Mouse (Mus musculus) heart, postnatal 0 days (tissue): ENCODE data around the gene Reep1. TPM values are rescaled to one million over a fixed set of nuclear protein-coding genes. Genes with fewer than 3 reads are reported as not detected.

Source experiments
- ATAC-seq: fragments of 200-750 bp; cut with Nextera tagmentation; 2 replicates; pipeline ENCODE4 v1.8.0; 2017; ENCODE audit warnings: low read depth, moderate number of reproducible peaks, moderate library complexity; ENCODE audit not compliant: insufficient read depth
- DNase-seq: peaks from one replicate; pipeline ENCODE4 v3.0.0-alpha.2; 2016; ENCODE audit warnings: low spot score
- H3K27ac ChIP-seq: fragments of 300-500 bp; sonication (generic); 2 replicates; pipeline ENCODE4 v1.5.1; 2014; ENCODE audit warnings: low read depth, mild to moderate bottlenecking
- H3K27me3 ChIP-seq: fragments of 300-500 bp; sonication (generic); 2 replicates; pipeline ENCODE4 v1.6.1; 2014; ENCODE audit warnings: low read length, mixed read lengths; ENCODE audit not compliant: control insufficient read depth, insufficient read depth
- H3K36me3 ChIP-seq: fragments of 300-500 bp; sonication (generic); replicated peaks from 2 replicates; pipeline ENCODE4 v1.6.1; 2014; ENCODE audit warnings: low read length, mixed read lengths; ENCODE audit not compliant: control insufficient read depth, insufficient read depth
- H3K4me1 ChIP-seq: fragments of 300-500 bp; sonication (generic); 2 replicates; pipeline ENCODE4 v1.6.1; 2014; ENCODE audit warnings: antibody characterized with exemption; ENCODE audit not compliant: control insufficient read depth, insufficient read depth
- H3K4me2 ChIP-seq: fragments of 300-500 bp; sonication (generic); 2 replicates; pipeline ENCODE4 v1.6.1; 2014; ENCODE audit warnings: low read depth, mild to moderate bottlenecking, low read length, moderate library complexity
- H3K4me3 ChIP-seq: fragments of 300-500 bp; sonication (generic); 2 replicates; pipeline ENCODE4 v1.5.1; 2014; ENCODE audit warnings: low read depth, low read length
- H3K9ac ChIP-seq: fragments of 300-500 bp; sonication (generic); replicated peaks from 2 replicates; pipeline ENCODE4 v1.6.1; 2014; ENCODE audit warnings: low read depth, low read length, mixed read lengths
- H3K9me3 ChIP-seq: fragments of 300-500 bp; sonication (generic); replicated peaks from 2 replicates; pipeline ENCODE4 v1.6.1; 2016; ENCODE audit warnings: low read length; ENCODE audit not compliant: control insufficient read depth
- CTCF ChIP-seq: IDR thresholded peaks from 2 replicates; pipeline ENCODE4 v1.5.1; 2016; ENCODE audit warnings: antibody characterized with exemption, control low read depth, low read depth
- EP300 ChIP-seq: IDR thresholded peaks from 2 replicates; pipeline ENCODE4 v1.6.1; 2016; ENCODE audit warnings: antibody characterized with exemption, low read depth
- WGBS: fragments of 180-500 bp; shearing (Covaris S2); extraction: QIAGEN DNeasy Blood & Tissue Kit; methylation state at CpG from one replicate; pipeline ENCODE4 v1.1.7; 2014; 5-methylcytosine and 5-hydroxymethylcytosine counted together
- polyA plus RNA-seq: library from polyadenylated mRNA; unstranded; fragments of >200 nt; fragmentation: Nextera tagmentation; extraction: Ambion mirVana; gene quantifications from 2 replicates; pipeline ENCODE4 v1.2.1, GENCODE M21; 2015
- total RNA-seq: library from RNA; depleted of rRNA; stranded (reverse); fragments of >200 nt; gene quantifications from 2 replicates; pipeline ENCODE4 v1.2.3, GENCODE M21; 2014; ENCODE audit warnings: low replicate concordance

Gene Reep1
- total and polyA plus RNA-seq, 2 experiments from 2014 or later: 11.4 to 32.1 TPM

DNA sequence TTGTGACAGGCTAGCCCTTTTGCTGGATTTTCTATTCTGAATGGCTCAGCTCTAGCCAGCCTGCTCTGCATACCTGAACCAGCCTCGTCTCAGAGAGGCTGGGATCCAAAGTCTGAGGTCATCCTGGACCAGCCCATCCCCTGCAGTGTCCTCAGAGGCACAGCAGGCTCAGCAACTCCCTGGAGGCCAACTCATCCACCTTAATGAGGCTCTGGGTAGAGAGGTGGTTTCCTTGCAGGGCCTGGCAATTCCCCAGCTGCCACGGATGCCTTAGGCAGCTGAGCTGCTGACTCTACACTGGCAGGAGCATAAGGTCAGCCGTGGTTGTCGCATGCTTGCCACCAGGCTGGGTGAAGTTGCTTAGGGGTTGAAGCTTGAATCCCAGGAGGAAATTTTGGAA is 16.2 kb downstream of the Reep1 start:
- Histone ChIP-seq H3K9ac (no peak overlapping the region), H3K27ac (no peak overlapping the region), H3K4me1 (peaks cover 17% of the 10 kb centered on the region; the same call in 1 of the 2 replicates), H3K4me3 (no peak overlapping the region), H3K36me3 (no peaks in the 10 kb centered on the region), H3K27me3 (no peaks in the 10 kb centered on the region), H3K4me2 (no peak overlapping the region), H3K9me3 (no peaks in the 10 kb centered on the region)
- DNase-seq: no peak
- 32% methylated on average over 4 of the region's 4 CpGs for WGBS
- no peak for ATAC-seq
- no peak for TF ChIP-seq EP300
- no peak for TF ChIP-seq CTCF

DNA sequence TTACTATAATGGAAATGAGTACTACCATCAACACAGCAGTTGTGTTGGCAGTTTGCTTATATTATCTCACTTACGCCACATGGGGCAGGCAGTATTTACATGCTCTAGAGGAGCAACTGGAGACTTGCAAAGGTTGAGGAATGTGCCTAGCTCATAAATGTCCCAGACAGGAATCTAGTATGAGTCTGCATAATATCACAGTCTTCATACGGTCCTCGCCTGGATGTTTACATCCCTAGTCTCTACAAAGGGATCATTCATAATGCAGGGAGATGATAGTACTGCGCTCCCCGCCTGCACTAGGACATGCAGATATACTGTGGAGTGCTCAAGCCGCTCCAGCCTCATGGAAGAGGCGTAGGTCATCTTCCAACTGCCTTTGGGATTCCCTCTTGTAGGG is 19.3 kb downstream of the Reep1 start:
- Histone ChIP-seq H3K27ac (no peak overlapping the region), H3K4me2 (no peak overlapping the region), H3K27me3 (no peaks in the 10 kb centered on the region), H3K36me3 (no peaks in the 10 kb centered on the region), H3K4me3 (no peak overlapping the region), H3K4me1 (peaks cover 17% of the 10 kb centered on the region; the same call in 1 of the 2 replicates), H3K9ac (no peak overlapping the region), H3K9me3 (no peaks in the 10 kb centered on the region)
- TF ChIP-seq CTCF (no peak), EP300 (no peak)
- WGBS: 69% methylated on average over 7 of the region's 7 CpGs
- DNase-seq: no peak
- no peak for ATAC-seq

DNA sequence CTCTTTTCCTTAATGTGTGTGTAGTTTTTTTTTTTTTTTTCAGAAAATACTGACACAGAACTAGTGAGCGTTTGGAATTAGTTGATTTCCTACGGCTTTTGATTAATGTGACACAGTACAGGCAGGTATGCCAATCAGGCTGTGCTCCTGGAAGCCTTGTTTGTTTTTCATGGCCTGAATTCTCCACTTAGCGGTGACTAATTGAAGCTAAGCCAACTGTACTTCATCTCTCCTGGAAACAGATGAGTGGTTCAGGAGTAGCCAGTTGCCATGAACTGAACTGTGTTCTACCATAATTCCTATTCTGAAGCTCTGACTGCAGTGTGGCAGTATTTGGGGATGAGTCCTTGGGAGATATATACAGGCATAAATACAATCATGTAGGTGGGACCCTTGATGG is 20.9 kb downstream of the Reep1 start:
- no peak overlapping the region for H3K27ac ChIP-seq
- no peaks in the 10 kb centered on the region for H3K27me3 ChIP-seq
- H3K9ac ChIP-seq: no peak overlapping the region
- ATAC-seq (no peak), DNase-seq (no peak)
- no peak overlapping the region for H3K4me2 ChIP-seq
- no peak overlapping the region for H3K4me3 ChIP-seq
- H3K9me3 ChIP-seq: no peaks in the 10 kb centered on the region
- no peaks in the 10 kb centered on the region for H3K36me3 ChIP-seq
- H3K4me1 ChIP-seq: peaks cover 6% of the 10 kb centered on the region; the same call in 1 of the 2 replicates
- WGBS: 58% methylated on average over 3 of the region's 3 CpGs
- TF ChIP-seq CTCF (no peak), EP300 (no peak)

DNA sequence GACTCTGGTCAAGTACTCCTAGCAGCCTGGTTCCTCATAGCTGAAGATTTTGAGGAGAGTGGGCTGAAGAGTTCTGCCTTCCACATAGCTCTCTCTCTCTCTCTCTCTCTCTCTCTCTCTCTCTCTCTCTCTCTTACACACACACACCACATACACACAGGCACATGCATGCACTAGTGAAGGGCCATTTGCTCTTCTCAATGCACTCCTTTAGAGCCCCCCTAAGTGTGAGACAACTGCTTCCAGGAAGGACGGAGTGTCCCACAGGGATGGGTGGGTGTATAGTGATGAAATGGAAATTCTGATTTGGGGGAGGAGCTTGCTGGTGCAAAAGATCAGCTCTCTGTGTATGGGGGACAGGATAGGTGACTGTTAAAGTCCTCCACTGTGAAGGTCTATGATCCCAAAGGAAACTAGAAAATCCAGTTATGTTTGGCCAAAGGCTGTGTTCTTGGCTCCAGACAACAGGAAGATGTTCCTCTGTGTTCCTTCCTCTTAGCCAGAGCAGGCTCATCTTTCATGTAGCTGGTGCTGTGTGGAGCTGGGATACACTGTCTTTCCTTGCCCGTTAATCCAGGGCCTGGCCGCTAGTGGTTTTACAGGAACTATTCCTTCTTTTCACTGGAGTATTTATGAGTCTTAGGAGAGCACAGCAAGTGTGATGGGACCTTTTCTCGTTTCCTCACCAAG is 27.7 kb downstream of the Reep1 start:
- Histone ChIP-seq H3K36me3 (no peaks in the 10 kb centered on the region), H3K4me2 (no peak overlapping the region), H3K27ac (peak overlapping the region; percentile 57; the same call in 1 of the 2 replicates), H3K4me3 (no peak overlapping the region), H3K27me3 (no peaks in the 10 kb centered on the region), H3K4me1 (peaks cover 22% of the 10 kb centered on the region), H3K9me3 (no peaks in the 10 kb centered on the region), H3K9ac (no peak overlapping the region)
- 0 out of 2 replicates have a peak, but pooled peaks have one; percentile 27 for ATAC-seq
- no peak for DNase-seq
- TF ChIP-seq EP300: no peak
- no peak for TF ChIP-seq CTCF
- 42% methylated on average over 4 of the region's 4 CpGs for WGBS

DNA sequence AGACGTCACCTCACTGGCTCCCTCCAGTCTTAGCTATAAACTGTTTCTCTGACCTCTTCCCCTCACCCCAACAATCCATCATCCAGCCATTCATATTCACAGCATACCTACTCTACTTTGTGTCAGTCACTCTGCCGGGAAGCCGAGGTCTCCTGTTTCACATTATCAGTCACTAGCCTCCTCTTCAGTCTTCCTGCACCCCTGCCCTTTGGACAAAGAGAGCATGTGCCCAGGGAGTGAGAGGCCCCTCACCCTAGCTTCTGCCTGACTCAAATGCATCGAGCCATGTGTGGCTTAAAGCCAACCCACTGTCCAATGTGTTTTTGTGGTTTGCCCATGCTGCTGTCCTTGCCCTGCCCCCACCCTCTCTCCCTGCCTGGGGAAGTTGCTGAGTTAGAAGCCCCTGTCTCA is 28.2 kb downstream of the Reep1 start:
- WGBS: 10% methylated on average over 4 of the region's 4 CpGs
- no peak overlapping the region for H3K9ac ChIP-seq
- 0 out of 2 replicates have a peak overlapping the region, but pooled peaks have one; percentile 57 for H3K27ac ChIP-seq
- no peaks in the 10 kb centered on the region for H3K27me3 ChIP-seq
- H3K9me3 ChIP-seq: no peaks in the 10 kb centered on the region
- TF ChIP-seq EP300 (no peak), CTCF (0 out of 2 replicates have a peak, but pooled peaks have one; percentile 10)
- no peaks in the 10 kb centered on the region for H3K36me3 ChIP-seq
- ATAC-seq (no peak), DNase-seq (no peak)
- H3K4me2 ChIP-seq: no peak overlapping the region
- no peak overlapping the region for H3K4me3 ChIP-seq
- peaks cover 22% of the 10 kb centered on the region for H3K4me1 ChIP-seq

DNA sequence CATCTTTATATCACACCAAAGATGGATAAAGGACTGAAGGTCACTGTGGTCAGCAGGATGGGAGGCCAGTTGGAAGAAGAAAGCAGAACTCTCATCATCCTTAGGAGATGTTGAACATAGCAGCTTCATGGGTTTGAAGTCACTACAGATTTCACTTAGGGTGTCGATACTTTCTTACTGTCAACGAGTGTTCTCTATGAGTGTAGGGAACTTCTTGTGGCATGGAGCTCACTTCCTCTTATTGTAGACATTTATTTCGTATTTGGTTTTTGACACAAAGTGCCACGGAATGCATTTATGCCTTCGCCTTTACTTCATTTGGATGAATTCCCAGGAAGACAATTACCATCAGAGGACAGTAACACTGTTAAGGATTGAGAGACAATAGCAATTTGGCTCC is 28.7 kb downstream of the Reep1 start:
- H3K4me2 ChIP-seq: no peak overlapping the region

More for the DNA sequence above, 28.7 kb downstream of the Reep1 start:
- Histone ChIP-seq H3K9ac (no peak overlapping the region), H3K4me3 (no peak overlapping the region), H3K27ac (no peak overlapping the region), H3K36me3 (no peaks in the 10 kb centered on the region), H3K9me3 (no peaks in the 10 kb centered on the region), H3K4me1 (peaks cover 22% of the 10 kb centered on the region), H3K27me3 (no peaks in the 10 kb centered on the region)
- no peak for ATAC-seq
- 79% methylated on average over 5 of the region's 5 CpGs for WGBS
- TF ChIP-seq CTCF (no peak), EP300 (no peak)
- DNase-seq: no peak
